Mouse (Mus musculus) C2C12 (cell line): ENCODE data around the gene Gm21149. TPM values are rescaled to one million over a fixed set of nuclear protein-coding genes. Genes with fewer than 3 reads are reported as not detected.
"Not testable (repeated sequence)": the region's sequence is repeated elsewhere in the genome, so short reads cannot be mapped to it uniquely, and the experiment has no call there.

ENCODE experiments used
- H3K27me3 ChIP-seq: one replicate; pipeline ENCODE4 v1.6.1; 2011; ENCODE audit not compliant: control insufficient read depth, insufficient read depth, insufficient read length
- H3K36me3 ChIP-seq: one replicate; pipeline ENCODE4 v1.6.1; 2011; ENCODE audit not compliant: control insufficient read depth, insufficient read depth
- H3K4me3 ChIP-seq: one replicate; pipeline ENCODE4 v1.5.1; 2011; ENCODE audit warnings: mild to moderate bottlenecking, control low read depth; ENCODE audit not compliant: poor library complexity, insufficient read depth, severe bottlenecking
- H3K79me2 ChIP-seq: one replicate; pipeline ENCODE4 v1.6.1; 2011; ENCODE audit not compliant: control insufficient read depth, insufficient read depth
- H3K79me3 ChIP-seq: one replicate; pipeline ENCODE4 v1.6.1; 2011; ENCODE audit warnings: low read depth, control low read depth
- H3ac ChIP-seq: one replicate; pipeline ENCODE3; 2011; ENCODE audit warnings: low read depth; ENCODE audit not compliant: control insufficient read depth, insufficient read length
- MAX ChIP-seq: IDR thresholded peaks from one replicate; pipeline ENCODE4 v1.6.1; 2011; ENCODE audit warnings: mild to moderate bottlenecking, control low read depth
- USF1 ChIP-seq: IDR thresholded peaks from one replicate; pipeline ENCODE4 v1.6.1; 2011; ENCODE audit warnings: low read depth, mild to moderate bottlenecking, control low read depth, moderate library complexity
- polyA plus RNA-seq: library from polyadenylated mRNA; unstranded; fragments of >200 nt; fragmentation: generic; extraction: Trizol; gene quantifications from one replicate; pipeline ENCODE4 v1.2.1, GENCODE M21; 2012; ENCODE audit warnings: missing spikeins

The Gm21149 gene
- polyA plus RNA-seq, 1 experiment: 0.18 TPM

GRCm38 (mm10) chr5:15467768-15468167 lies 8.6 kb downstream of the Gm21149 start:
- not testable (repeated sequence) for H3K27me3 ChIP-seq, H3ac ChIP-seq, H3K36me3 ChIP-seq, H3K79me3 ChIP-seq, H3K4me3 ChIP-seq, H3K79me2 ChIP-seq

GRCm38 (mm10) chr5:15466218-15466617 lies 10.1 kb downstream of the Gm21149 start:
- H3K79me3 ChIP-seq, H3K79me2 ChIP-seq, H3ac ChIP-seq, H3K4me3 ChIP-seq, H3K27me3 ChIP-seq, H3K36me3 ChIP-seq: not testable (repeated sequence)

GRCm38 (mm10) chr5:15463561-15463960 lies 12.8 kb downstream of the Gm21149 start:
- not testable (repeated sequence) for H3K36me3 ChIP-seq, H3ac ChIP-seq, H3K4me3 ChIP-seq, H3K27me3 ChIP-seq, H3K79me2 ChIP-seq, H3K79me3 ChIP-seq

- H3K79me2 ChIP-seq, H3K79me3 ChIP-seq, H3ac ChIP-seq, H3K27me3 ChIP-seq, H3K36me3 ChIP-seq, H3K4me3 ChIP-seq: not testable (repeated sequence)
- TF ChIP-seq USF1: peak; percentile 47
- TF ChIP-seq MAX: peak; percentile 10
Measured at GRCm38 (mm10) chr5:15461613-15462012, 14.7 kb downstream of the Gm21149 start.

GRCm38 (mm10) chr5:15457865-15458571 lies 18.3 kb downstream of the Gm21149 start:
- H3K36me3 ChIP-seq, H3K27me3 ChIP-seq, H3K79me2 ChIP-seq, H3ac ChIP-seq, H3K4me3 ChIP-seq, H3K79me3 ChIP-seq: not testable (repeated sequence)

Other genes starting within 250 kb of the Gm21149 start
- gene Gm21190, start 52.7 kb upstream of the Gm21149 start, polyA plus RNA-seq: not detected
- gene Gm21083, start 100.8 kb upstream of the Gm21149 start, polyA plus RNA-seq: 0.04 TPM
- gene Speer4d, start 142.5 kb upstream of the Gm21149 start, polyA plus RNA-seq: not detected
- not detected for gene 4930572O03Rik, start 180.5 kb upstream of the Gm21149 start, polyA plus RNA-seq
- not detected for gene Speer4c, start 237.7 kb upstream of the Gm21149 start, polyA plus RNA-seq